Comparison of ENCODE assay signal across 8 mouse cellular contexts in the genomic region with DNA sequence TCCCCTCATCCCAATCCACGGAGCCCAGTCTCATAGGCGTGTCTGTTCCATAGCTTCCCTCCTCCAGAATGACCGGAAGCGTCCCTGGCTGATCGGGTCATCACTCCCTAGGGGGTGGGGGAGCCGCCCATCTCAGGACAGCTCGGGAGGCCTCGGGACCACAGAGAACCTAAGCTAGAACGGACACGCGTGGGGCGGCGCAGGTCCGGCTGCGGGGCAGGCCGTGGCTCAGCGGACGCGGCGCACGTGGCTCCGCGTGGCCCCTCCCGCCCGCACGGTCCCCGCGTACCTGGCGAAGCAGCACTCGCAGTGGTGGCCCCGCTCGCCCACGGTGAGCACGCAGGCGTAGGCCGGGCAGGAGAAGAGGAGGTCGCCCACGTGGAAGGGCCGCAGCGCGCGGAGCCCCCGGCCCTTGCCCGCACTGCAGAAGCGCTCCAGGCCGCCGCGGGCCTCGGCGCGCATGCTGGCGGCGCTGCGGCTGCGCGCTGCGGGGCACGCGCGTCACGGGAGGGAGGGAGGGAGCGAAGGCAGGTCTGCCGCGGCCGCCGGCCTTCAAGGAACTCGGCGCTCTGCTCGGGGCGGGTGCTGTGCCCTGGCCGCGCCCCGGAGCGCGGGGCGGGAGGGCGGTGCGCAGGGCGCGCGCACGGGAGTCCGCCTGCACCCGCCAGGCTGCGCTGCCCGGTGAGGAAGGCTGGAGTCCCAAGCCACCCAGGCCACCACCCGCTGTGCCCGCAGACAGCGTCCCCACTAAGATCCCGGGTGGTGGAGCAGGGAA. TPM values are rescaled to one million over a fixed set of nuclear protein-coding genes. Genes with fewer than 3 reads are reported as not detected.
A peak's percentile ranks its signal among the peaks of the same experiment; 100 is the strongest.
DNase-seq lines count a peak whose midpoint lies in the region; ATAC-seq lines count a peak whose summit lies in the region.

A gene (minus strand): TSS at position 546 of the 775 bp plus-strand sequence.

- H3K27ac ChIP-seq in lung, embryonic 16.5 days (ENCODE audit: low read length), result peak within 1 kb of the TSS; percentile 65

- H3K27me3 ChIP-seq in lung, embryonic 16.5 days (ENCODE audit: control insufficient read depth, insufficient read depth, low read depth, low read length), result no peaks in the 10 kb centered on the region

- peak; percentile 88 for DNase-seq in Muller cell, postnatal 12 days (ENCODE audit: inconsistent ontology term)
- DNase-seq in cerebellum, adult 8-10 months, result peak; percentile 69
- peak; percentile 74 for DNase-seq in forelimb bud, embryonic 11.5 days (ENCODE audit: low read depth, low spot score)
- peak; percentile 49 for DNase-seq in layer of hippocampus, adult 9-11 months
- peak; percentile 50 for DNase-seq in ovary, postnatal 14 days (ENCODE audit: low spot score)
- DNase-seq in thymus, postnatal 14 days, result peak; percentile 60

- H3K4me3 ChIP-seq in lung, embryonic 16.5 days (ENCODE audit: low read length), result peak within 1 kb of the TSS; percentile 79

- peak within 1 kb of the TSS; percentile 95 for H3K4me2 ChIP-seq in lung, embryonic 16.5 days (ENCODE audit: low read depth, low read length)

- ATAC-seq in hematopoietic stem cell, adult 5-6 weeks (replicated peaks in 1 of 2; ENCODE audit: insufficient read depth in 1 of 2, low FRiP score in 2 of 2, low TSS enrichment in 1 of 2, low read depth in 1 of 2, poor library complexity in 2 of 2, severe bottlenecking in 2 of 2), result peak; percentile 75 to 76
- peak; percentile 97 for ATAC-seq in lung, embryonic 16.5 days (ENCODE audit: low read depth)

- H3K36me3 ChIP-seq in lung, embryonic 16.5 days (ENCODE audit: control insufficient read depth, insufficient read depth, low read length), result no peaks in the 10 kb centered on the region

- no peaks in the 10 kb centered on the region for H3K9me3 ChIP-seq in lung, embryonic 16.5 days (ENCODE audit: control insufficient read depth, low read length)

- H3K4me1 ChIP-seq in lung, embryonic 16.5 days (replicated peaks; ENCODE audit: control insufficient read depth, insufficient read depth, low read length), result peaks cover 14% of the 10 kb centered on the region

- H3K9ac ChIP-seq in lung, embryonic 16.5 days (ENCODE audit: low read length), result peak within 1 kb of the TSS; percentile 82

- under 1% methylated on average over 44 of the region's 90 CpGs for WGBS in lung, embryonic 16.5 days

RNA-seq across cellular contexts. Expression of the gene that starts here (rescaled TPM):
- total RNA-seq in hematopoietic stem cell, adult 5-6 weeks (2017), result 138 and 156 TPM in 2 replicates
- polyA plus RNA-seq in lung, embryonic 16.5 days (2015; fragmentation: Nextera tagmentation; extraction: Ambion mirVana), result 75.6 and 80.3 TPM in 2 replicates

Comparison
In these comparisons a context has a peak if more than half of its experiments do, and no peak if none do; other contexts are left out.
1. Peak in every context shown above with its lines: DNase-seq, ATAC-seq, H3K4me3 ChIP-seq and H3K27ac ChIP-seq.